Mouse (Mus musculus): ENCODE results near the gene Pex11b.

- TF ChIP-seq CTCF (IDR thresholded peaks at IDR 0.05; ENCODE audit: low read depth) (peak; percentile 70), EP300 (optimal IDR thresholded peaks at IDR 0.05) (no peak)
Measured at GRCm38 (mm10) chr3:96692506-96692905, 57.3 kb downstream of the Pex11b start.

Measured in stomach, postnatal 0 days (tissue).